Mouse (Mus musculus) bone marrow, adult 2 months (tissue): ENCODE measurements at regions not wholly inside any gene's neighbourhood (a gene's known extent, or its start where the extent isn't known, plus 50 kb on each side); places are given as distances from the start of the nearest gene placed in this dataset.

ENCODE experiments used
- CTCF ChIP-seq: fragments of 200-500 bp; IDR thresholded peaks from 2 replicates; pipeline ENCODE4 v1.5.1; 2011; ENCODE audit warnings: low read length, control low read depth; ENCODE audit not compliant: control insufficient read depth, insufficient read depth
- POLR2A ChIP-seq: fragments of 200-500 bp; IDR thresholded peaks from 2 replicates; pipeline ENCODE4 v1.6.1; 2011; ENCODE audit warnings: low read depth, mild to moderate bottlenecking, control low read depth, low read length, borderline replicate concordance; ENCODE audit not compliant: control insufficient read depth

DNA sequence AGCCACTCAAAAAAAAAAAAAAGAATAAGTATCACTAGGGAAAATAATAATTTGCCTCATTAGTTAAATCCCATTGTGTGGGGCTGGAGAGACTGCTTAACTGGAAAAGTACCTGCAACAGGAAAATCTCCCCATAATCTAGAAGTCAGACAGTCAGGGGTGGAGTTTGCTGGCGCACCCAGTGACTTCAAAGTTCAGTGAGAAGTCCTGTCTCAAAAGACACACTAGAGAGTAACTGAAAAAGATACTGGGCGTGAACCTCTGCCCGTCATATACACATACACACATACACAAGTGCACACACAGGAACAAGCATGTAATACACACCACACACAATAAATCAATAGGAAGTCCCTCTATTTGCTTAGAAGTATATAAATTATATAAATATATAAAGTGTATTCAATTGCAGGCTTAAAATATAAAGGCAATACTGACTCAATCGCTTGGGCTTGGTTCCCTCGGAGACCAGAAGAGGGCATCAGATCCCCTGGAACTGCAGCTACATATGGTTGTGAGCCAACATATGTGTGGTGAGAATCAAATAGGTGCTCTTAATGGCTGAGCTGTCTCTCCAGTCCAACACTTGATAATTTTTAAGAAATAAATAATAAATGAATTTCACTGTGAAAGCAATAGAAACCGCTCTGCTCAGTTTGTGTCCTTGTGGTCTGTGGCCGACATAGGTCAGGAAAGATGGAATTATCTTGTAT lies 62.0 kb upstream of the Prkg2 start:
- TF ChIP-seq CTCF (no peak), POLR2A (no peak)
